ENCODE assay signal across 26 mouse cellular contexts in genomic region chr11:104003397-104003796, GRCm38 (mm10). TPM values are rescaled to one million over a fixed set of nuclear protein-coding genes. Genes with fewer than 3 reads are reported as not detected.
DNase-seq lines count a peak whose midpoint lies in the region; ATAC-seq lines count a peak whose summit lies in the region.
"Had no signal": no experiment of that assay in that cellular context is flagged by ENCODE, and none has a peak within 500 bp of the region (broad histone marks: within the 10 kb centered on the region; RNA-seq: fewer than 3 reads in every experiment).

No protein-coding gene starts in this region.

- whole genome bisulfite sequencing in intestine, embryonic 16.5 days, result 69% methylated on average over 9 of the region's 9 CpGs

- H3K27me3 ChIP-seq in intestine, embryonic 16.5 days (replicated peaks; ENCODE audit: control insufficient read depth, insufficient read depth, low read length), result no peaks in the 10 kb centered on the region
- H3K27me3 ChIP-seq: forebrain, embryonic 12.5 days; liver, embryonic 12.5 days; neural tube, embryonic 15.5 days had no signal

- no peak for DNase-seq in frontal cortex, postnatal 10 days (ENCODE audit: low spot score in 2 of 2)
- DNase-seq in right cerebral cortex, adult 18-20 months, result peak; percentile 51
- DNase-seq in right cerebral cortex, postnatal 4 days, result no peak
- peak; percentile 16 to 88 for DNase-seq in left cerebral cortex, postnatal 25 days (ENCODE audit: low spot score in 2 of 2)
- no peak for DNase-seq in gastrocnemius, postnatal 25 days
- DNase-seq: adrenal gland, postnatal 14 days; cerebellum, adult 18-20 months; cerebellum, postnatal 10 days; forebrain, postnatal 0 days; gastrocnemius, adult 2 months; heart, adult 2 months; kidney, adult 11 months; kidney, postnatal 14 days; liver, postnatal 0 days; lung, postnatal 4 days; retina, postnatal 1 day had no signal

- H3K36me3 ChIP-seq in intestine, embryonic 16.5 days (ENCODE audit: control insufficient read depth, insufficient read depth, low read length), result no peaks in the 10 kb centered on the region
- H3K36me3 ChIP-seq: forebrain, embryonic 12.5 days; G1E; heart, embryonic 12.5 days; liver, embryonic 12.5 days; midbrain, embryonic 13.5 days; neural tube, embryonic 15.5 days had no signal

- H3K9me3 ChIP-seq in intestine, embryonic 16.5 days (ENCODE audit: control insufficient read depth, low read length), result no peaks in the 10 kb centered on the region
- H3K9me3 ChIP-seq: forebrain, embryonic 12.5 days; G1E; heart, embryonic 12.5 days; liver, embryonic 12.5 days; midbrain, embryonic 13.5 days; neural tube, embryonic 15.5 days had no signal

- H3K4me3 ChIP-seq in intestine, embryonic 16.5 days (ENCODE audit: low read length), result no peak overlapping the region
- H3K4me3 ChIP-seq: erythroblast, embryonic 14.5 days; forebrain, embryonic 12.5 days; gastrocnemius, adult 2 months; heart, adult 2 months; heart, embryonic 12.5 days; liver, embryonic 12.5 days; midbrain, embryonic 13.5 days; neural tube, embryonic 15.5 days had no signal

- H3K27ac ChIP-seq in intestine, embryonic 16.5 days (ENCODE audit: low read length), result no peak overlapping the region
- H3K27ac ChIP-seq: forebrain, embryonic 12.5 days; gastrocnemius, adult 2 months; heart, adult 2 months; hindbrain, embryonic 14.5 days; liver, embryonic 12.5 days; midbrain, embryonic 13.5 days; neural tube, embryonic 15.5 days had no signal

- peak; percentile 76 for ATAC-seq in frontal cortex, adult (ENCODE audit: low TSS enrichment)
- no peak for ATAC-seq in intestine, embryonic 16.5 days
- ATAC-seq: forebrain, postnatal 0 days; liver, embryonic 12.5 days; liver, postnatal 0 days; midbrain, embryonic 13.5 days had no signal

- no peak overlapping the region for H3K4me2 ChIP-seq in intestine, embryonic 16.5 days (ENCODE audit: low read depth, low read length)
- H3K4me2 ChIP-seq: forebrain, embryonic 12.5 days; heart, embryonic 12.5 days; hindbrain, embryonic 14.5 days; liver, embryonic 12.5 days; midbrain, embryonic 13.5 days; neural tube, embryonic 15.5 days had no signal

- intact Hi-C loops in left cerebral cortex, postnatal 25 days (cut with DNase I), result loop anchor here (1.0 kb wide), 1 partner anchor 26 kb away; no protein-coding TSS in a partner anchor

- no peaks in the 10 kb centered on the region for H3K4me1 ChIP-seq in intestine, embryonic 16.5 days (ENCODE audit: control insufficient read depth, insufficient read depth, low read length)
- H3K4me1 ChIP-seq: forebrain, embryonic 12.5 days; heart, embryonic 12.5 days; liver, embryonic 12.5 days; midbrain, embryonic 13.5 days; neural tube, embryonic 15.5 days had no signal

- no peak overlapping the region for H3K9ac ChIP-seq in intestine, embryonic 16.5 days (ENCODE audit: low read depth, low read length)
- H3K9ac ChIP-seq: forebrain, embryonic 12.5 days; forebrain, postnatal 0 days; heart, embryonic 12.5 days; hindbrain, embryonic 14.5 days; liver, embryonic 12.5 days; liver, postnatal 0 days; midbrain, embryonic 13.5 days; neural tube, embryonic 15.5 days had no signal

RNA-seq across cellular contexts. Expression of gene Arf2, which starts 36.9 kb away (rescaled TPM):
- total RNA-seq in left cerebral cortex, postnatal 25 days (2021), result 10 to 100 TPM; 48.9 to 56.4 TPM
- 10 to 100 TPM; 16.7 to 17.3 TPM for total RNA-seq in gastrocnemius, postnatal 25 days (2021)
- 39.7 and 41.5 TPM in 2 replicates for polyA plus RNA-seq in intestine, embryonic 16.5 days (2015; fragmentation: Nextera tagmentation; extraction: Ambion mirVana)

RNA-seq across cellular contexts. Expression of gene Nsf, which starts 49.5 kb away (rescaled TPM):
- 100 to 1,000 TPM; 889 to 958 TPM for total RNA-seq in left cerebral cortex, postnatal 25 days (2021)
- 10 to 100 TPM; 15.9 to 23.5 TPM for total RNA-seq in gastrocnemius, postnatal 25 days (2021)
- 44.4 and 45.8 TPM in 2 replicates for polyA plus RNA-seq in intestine, embryonic 16.5 days (2015; fragmentation: Nextera tagmentation; extraction: Ambion mirVana)

Comparison
In these comparisons a context has a peak if more than half of its experiments do, and no peak if none do; other contexts are left out.
1. DNase-seq: peak in right cerebral cortex, adult 18-20 months (single experiment) and left cerebral cortex, postnatal 25 days (2 of 2); none in frontal cortex, postnatal 10 days (0 of 2), right cerebral cortex, postnatal 4 days (single experiment) and gastrocnemius, postnatal 25 days (single experiment).
2. RNA of gene Nsf, which starts 49.5 kb away (total RNA-seq): 889 to 958 TPM in left cerebral cortex, postnatal 25 days; 15.9 to 23.5 TPM in gastrocnemius, postnatal 25 days; every median in the first group is over 10 times any median in the second.